Mouse (Mus musculus): ENCODE data around the gene Tsks.

GRCm38 (mm10) chr7:44942904-44943303 is at the start of gene Tsks:
- TF ChIP-seq USF1 (IDR thresholded peaks at IDR 0.05; ENCODE audit: low read depth) = no peak
- no peak for TF ChIP-seq CTCF (IDR thresholded peaks at IDR 0.05; ENCODE audit: control insufficient read depth, insufficient read depth, insufficient read length)
- no peak for TF ChIP-seq MYOD1 (IDR thresholded peaks at IDR 0.05; ENCODE audit: control insufficient read depth, insufficient read length, low read depth)
- TF ChIP-seq MAX (IDR thresholded peaks at IDR 0.05) = no peak
- TF ChIP-seq MYOG (IDR thresholded peaks at IDR 0.05; ENCODE audit: control insufficient read depth, extremely low read depth, insufficient read length) = no peak
- no peak for TF ChIP-seq CEBPB (IDR thresholded peaks at IDR 0.05; ENCODE audit: low read depth)

All from C2C12 (cell line).